Mouse (Mus musculus) embryonic fibroblast, embryonic 13.5 days (primary cell): ENCODE results near the gene Itgb6.

Experiments
- CTCF ChIP-seq: IDR thresholded peaks from 2 replicates; pipeline ENCODE4 v1.5.1; 2011; ENCODE audit warnings: mild to moderate bottlenecking, control low read depth, low read length, moderate library complexity, borderline replicate concordance; ENCODE audit not compliant: insufficient read depth
- POLR2A ChIP-seq: IDR thresholded peaks from 2 replicates; pipeline ENCODE4 v1.6.1; 2011; ENCODE audit warnings: low read depth, mild to moderate bottlenecking, control low read depth, low read length, moderate library complexity

DNA sequence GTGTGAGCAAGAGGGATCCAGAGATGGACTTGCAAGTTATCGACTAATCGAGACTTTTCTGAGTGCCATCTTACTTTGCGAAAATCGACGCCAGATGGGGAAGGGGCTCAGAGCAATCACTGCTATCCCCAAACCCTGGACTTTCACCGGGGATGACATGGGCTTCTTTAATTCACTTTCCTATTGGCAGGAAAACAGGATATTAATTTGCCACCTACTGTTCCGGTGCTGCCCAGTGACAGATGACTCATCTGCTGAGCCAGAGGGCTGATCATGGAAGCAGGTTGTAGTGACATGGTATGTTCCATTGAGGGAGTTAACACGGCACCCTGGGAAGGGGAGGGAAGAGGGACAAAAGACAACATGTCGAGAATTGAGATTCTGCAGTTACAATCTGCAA, 33.8 kb upstream of the Itgb6 start:
- no peak for TF ChIP-seq CTCF
- no peak for TF ChIP-seq POLR2A
